Mouse (Mus musculus) frontal cortex, postnatal 10 days (tissue): ENCODE measurements at regions not wholly inside any gene's neighbourhood (a gene's known extent, or its start where the extent isn't known, plus 50 kb on each side); places are given as distances from the start of the nearest gene placed in this dataset.

Experiments
- DNase-seq, 2 experiments: peaks; one replicate each; pipeline ENCODE4 v3.0.0; 2022; ENCODE audit warnings: low spot score in 2 of 2, mixed read lengths in 1 of 2

DNA sequence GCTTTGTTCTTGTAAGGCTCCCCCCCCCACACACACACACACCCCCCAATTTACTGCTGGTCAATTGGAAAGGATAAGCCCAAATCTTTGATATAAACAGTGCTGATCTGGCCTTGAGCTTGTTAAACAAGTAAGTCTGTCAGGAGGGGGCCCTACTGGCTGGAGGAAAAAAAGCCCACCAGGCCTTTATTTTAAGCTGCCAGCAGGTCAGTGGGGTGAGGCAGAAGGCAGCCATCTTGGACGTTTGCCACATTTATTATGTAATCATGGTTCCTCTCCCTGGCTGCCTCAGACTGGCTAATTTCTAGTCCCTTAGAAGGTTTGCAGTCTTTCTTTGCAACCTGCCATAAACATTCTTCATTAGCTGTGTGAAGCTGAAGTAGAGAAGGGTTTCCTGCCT, 75.9 kb upstream of the Med14 start:
- DNase-seq = no peak

- DNase-seq = no peak
Observed at GRCm38 (mm10) chrX:12834681-12835080, 72.8 kb upstream of the Med14 start.

- DNase-seq = no peak
Observed at GRCm38 (mm10) chrX:12832709-12833108, 70.8 kb upstream of the Med14 start.

DNA sequence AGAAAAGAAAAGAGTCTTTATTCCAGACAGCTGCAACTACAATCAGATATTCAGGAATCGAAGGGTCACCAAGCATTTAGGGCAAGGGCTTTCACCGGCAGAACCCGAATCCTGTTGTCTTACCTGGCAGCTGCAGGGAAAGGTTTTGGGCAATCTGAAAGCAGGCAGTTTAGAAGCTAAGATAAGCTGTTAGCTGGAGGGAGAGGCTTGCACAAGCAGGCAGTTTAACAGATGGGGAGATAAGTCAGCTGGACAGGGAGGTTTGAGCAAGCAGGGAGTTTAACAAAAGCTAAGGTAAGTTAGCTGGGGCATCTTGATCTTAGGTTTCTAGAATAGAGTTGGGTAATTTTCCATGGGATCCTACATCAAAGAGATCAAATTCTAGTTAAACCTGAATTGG, 67.3 kb upstream of the Med14 start:
- DNase-seq = no peak

DNA sequence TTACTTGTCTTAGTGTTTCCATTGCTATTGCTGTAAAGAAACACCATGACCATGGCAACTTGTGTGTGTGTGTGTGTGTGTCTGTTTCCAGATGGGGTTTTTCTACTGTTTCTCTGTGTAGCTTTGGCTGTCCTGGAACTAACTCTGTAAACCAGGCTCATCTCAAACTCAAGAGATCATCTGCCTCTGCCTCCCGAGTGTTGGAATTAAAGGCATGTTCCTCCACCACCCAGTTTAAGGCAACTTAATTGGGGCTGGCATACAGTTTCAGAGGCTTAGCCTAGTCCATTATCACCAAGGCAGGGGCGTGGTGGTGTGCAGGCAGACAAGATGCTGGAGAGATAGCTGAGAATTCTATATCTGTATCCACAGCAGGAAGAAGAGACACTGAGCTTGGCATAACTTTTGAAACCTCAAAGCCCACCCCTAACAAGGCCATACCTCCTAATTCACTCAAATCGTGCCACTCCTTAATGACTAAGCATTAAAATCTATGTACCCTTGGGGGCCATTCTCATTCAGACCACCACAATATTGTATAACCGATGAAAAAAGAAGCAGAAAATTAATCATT, 65.5 kb upstream of the Med14 start:
- no peak for DNase-seq

DNA sequence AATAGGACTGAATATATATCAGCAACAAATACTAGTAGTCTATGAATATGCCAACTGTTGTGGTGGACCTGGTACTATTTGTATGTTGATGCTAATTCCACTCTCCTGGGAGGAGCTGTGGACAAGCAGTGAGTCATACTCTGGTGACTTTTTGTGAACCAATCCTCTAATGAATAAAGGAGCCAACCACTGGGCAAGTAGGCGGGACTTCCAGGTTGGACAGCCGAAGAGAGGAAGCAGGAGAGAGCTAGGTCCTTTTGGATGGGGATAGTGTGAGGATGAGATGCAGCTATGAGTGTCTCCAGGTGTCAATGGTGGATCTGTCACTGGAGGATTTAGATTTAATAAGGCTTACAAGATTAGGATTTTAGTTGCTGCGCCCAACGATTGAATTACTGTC, 64.8 kb upstream of the Med14 start:
- no peak for DNase-seq

DNA sequence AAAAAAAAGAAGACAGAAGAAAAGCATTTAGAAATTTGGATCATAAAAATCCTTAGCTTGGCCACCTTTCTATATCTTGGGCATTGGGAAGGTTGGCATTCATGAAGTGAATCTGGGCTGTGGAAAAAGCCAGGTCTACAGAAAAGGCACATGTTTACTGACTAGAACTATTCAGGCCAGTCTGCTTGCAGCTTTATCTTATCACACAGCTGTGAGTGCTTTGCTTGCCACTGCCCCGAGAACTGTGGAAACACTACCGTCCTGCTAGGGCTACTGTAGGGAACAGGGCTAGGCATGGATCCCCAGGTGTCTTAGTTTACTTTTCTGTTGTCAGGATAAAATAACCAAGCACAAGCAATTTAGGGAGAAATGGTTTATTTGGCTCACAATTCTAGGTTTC, 63.4 kb upstream of the Med14 start:
- no peak for DNase-seq

GRCm38 (mm10) chrX:12824497-12824896, 62.6 kb upstream of the Med14 start:
- no peak for DNase-seq

GRCm38 (mm10) chrX:12822777-12823176, 60.9 kb upstream of the Med14 start:
- DNase-seq = no peak

- DNase-seq = no peak
Observed at GRCm38 (mm10) chrX:12813083-12813660, 51.3 kb upstream of the Med14 start.
